In genomic region chr16:32462950-32463349, GRCm38 (mm10) we compare ENCODE assay signal across 38 mouse cellular contexts. TPM values are rescaled to one million over a fixed set of nuclear protein-coding genes. Genes with fewer than 3 reads are reported as not detected.
A peak's percentile ranks its signal among the peaks of the same experiment; 100 is the strongest.
DNase-seq lines count a peak whose midpoint lies in the region; ATAC-seq and TF ChIP-seq lines count a peak whose summit lies in the region.
"Had no signal": no experiment of that assay in that cellular context is flagged by ENCODE, and none has a peak within 500 bp of the region (broad histone marks: within the 10 kb centered on the region; RNA-seq: fewer than 3 reads in every experiment).

No protein-coding gene starts in this region.

- no peak overlapping the region for H3K9ac ChIP-seq in heart, embryonic 11.5 days (ENCODE audit: low read depth, low read length)
- H3K9ac ChIP-seq in heart, embryonic 16.5 days (ENCODE audit: low read length) = no peak overlapping the region
- H3K9ac ChIP-seq in intestine, postnatal 0 days (ENCODE audit: low read depth, low read length) = no peak overlapping the region
- no peak overlapping the region for H3K9ac ChIP-seq in stomach, postnatal 0 days (ENCODE audit: low read length)
- H3K9ac ChIP-seq in neural tube, embryonic 15.5 days (replicated peaks) = no peak overlapping the region
- H3K9ac ChIP-seq: limb, embryonic 13.5 days; neural tube, embryonic 13.5 days had no signal

- intact Hi-C loops in heart, postnatal 25 days (cut with DNase I) = no loop called here

- no peak overlapping the region for H3K4me3 ChIP-seq in heart, embryonic 11.5 days (ENCODE audit: low read depth, low read length)
- H3K4me3 ChIP-seq in heart, embryonic 16.5 days (ENCODE audit: low read length) = no peak overlapping the region
- H3K4me3 ChIP-seq in intestine, postnatal 0 days (ENCODE audit: low read depth, low read length) = no peak overlapping the region
- no peak overlapping the region for H3K4me3 ChIP-seq in stomach, postnatal 0 days (ENCODE audit: low read depth, low read length)
- H3K4me3 ChIP-seq in neural tube, embryonic 15.5 days (replicated peaks) = no peak overlapping the region
- H3K4me3 ChIP-seq: erythroblast, embryonic 14.5 days; gastrocnemius, adult 2 months; hindbrain, embryonic 10.5 days; left cerebral cortex, adult 2 months; limb, embryonic 13.5 days; neural tube, embryonic 13.5 days had no signal

- H3K27me3 ChIP-seq in heart, embryonic 11.5 days (ENCODE audit: control insufficient read depth, insufficient read depth, low read length) = no peaks in the 10 kb centered on the region
- H3K27me3 ChIP-seq in heart, embryonic 16.5 days (ENCODE audit: control insufficient read depth, insufficient read depth, low read length) = no peaks in the 10 kb centered on the region
- H3K27me3 ChIP-seq in intestine, postnatal 0 days (replicated peaks; ENCODE audit: control insufficient read depth, insufficient read depth, low read length) = no peaks in the 10 kb centered on the region
- no peaks in the 10 kb centered on the region for H3K27me3 ChIP-seq in stomach, postnatal 0 days (ENCODE audit: control insufficient read depth, insufficient read depth, low read length)
- H3K27me3 ChIP-seq in neural tube, embryonic 15.5 days (replicated peaks) = no peaks in the 10 kb centered on the region
- H3K27me3 ChIP-seq: limb, embryonic 13.5 days; neural tube, embryonic 13.5 days had no signal

- WGBS in heart, embryonic 11.5 days (ENCODE audit: insufficient replicate concordance) = 88% methylated on average over 16 of the region's 16 CpGs
- WGBS in heart, embryonic 16.5 days = 83% methylated on average over 16 of the region's 16 CpGs
- WGBS in intestine, postnatal 0 days = 64% methylated on average over 16 of the region's 16 CpGs
- 95% methylated on average over 16 of the region's 16 CpGs for WGBS in stomach, postnatal 0 days
- 95% methylated on average over 16 of the region's 16 CpGs for WGBS in neural tube, embryonic 15.5 days

- no peak overlapping the region for H3K4me2 ChIP-seq in heart, embryonic 11.5 days
- H3K4me2 ChIP-seq in heart, embryonic 16.5 days (ENCODE audit: low read depth, low read length) = peak overlapping the region; percentile 11; the same call in 1 of the 2 replicates
- no peak overlapping the region for H3K4me2 ChIP-seq in intestine, postnatal 0 days (replicated peaks; ENCODE audit: low read depth)
- no peak overlapping the region for H3K4me2 ChIP-seq in stomach, postnatal 0 days (replicated peaks; ENCODE audit: low read depth)
- H3K4me2 ChIP-seq in neural tube, embryonic 15.5 days = no peak overlapping the region
- H3K4me2 ChIP-seq: limb, embryonic 13.5 days; liver, embryonic 11.5 days; midbrain, embryonic 11.5 days; neural tube, embryonic 13.5 days had no signal

- no peak for DNase-seq in heart, postnatal 25 days (ENCODE audit: low spot score)
- DNase-seq in heart, adult 18-20 months = no peak
- DNase-seq in stomach, postnatal 0 days (ENCODE audit: low spot score) = no peak
- DNase-seq in layer of hippocampus, adult 8-10 months (ENCODE audit: low spot score in 2 of 2) = no peak
- DNase-seq: adrenal gland, postnatal 14 days; cerebellum, adult 11 months; cerebellum, postnatal 10 days; gastrocnemius, adult 2 months; gastrocnemius, postnatal 36 days; kidney, adult 11 months; kidney, postnatal 14 days; lung, postnatal 36 days; thymus, adult 18-20 months; thymus, postnatal 25 days had no signal

- no peak for ATAC-seq in heart, embryonic 11.5 days (replicated peaks; ENCODE audit: insufficient number of reproducible peaks, low FRiP score, low TSS enrichment)
- no peak for ATAC-seq in heart, embryonic 16.5 days (replicated peaks; ENCODE audit: extremely low read depth, insufficient read depth, low FRiP score)
- peak; percentile 50 for ATAC-seq in intestine, postnatal 0 days
- ATAC-seq in stomach, postnatal 0 days (ENCODE audit: low FRiP score, low TSS enrichment) = no peak
- ATAC-seq in neural tube, embryonic 15.5 days (ENCODE audit: low FRiP score) = no peak
- ATAC-seq: forebrain, embryonic 16.5 days; hindbrain, embryonic 16.5 days had no signal

- TF ChIP-seq CTCF in intestine, postnatal 0 days (IDR thresholded peaks at IDR 0.05; ENCODE audit: low read depth) = no peak
- no peak for TF ChIP-seq CTCF in stomach, postnatal 0 days (IDR thresholded peaks at IDR 0.05; ENCODE audit: low read depth)

- peak overlapping the region; percentile 84 for H3K27ac ChIP-seq in heart, embryonic 11.5 days (ENCODE audit: low read depth, low read length)
- peak overlapping the region; percentile 77 for H3K27ac ChIP-seq in heart, embryonic 16.5 days (ENCODE audit: low read length)
- H3K27ac ChIP-seq in intestine, postnatal 0 days (ENCODE audit: low read depth, low read length) = peak overlapping the region; percentile 63
- peak overlapping the region; percentile 65; the same call in 1 of the 2 replicates for H3K27ac ChIP-seq in stomach, postnatal 0 days (replicated peaks)
- no peak overlapping the region for H3K27ac ChIP-seq in neural tube, embryonic 15.5 days (replicated peaks)
- H3K27ac ChIP-seq: gastrocnemius, adult 2 months; hindbrain, embryonic 10.5 days; left cerebral cortex, adult 2 months; limb, embryonic 13.5 days; neural tube, embryonic 13.5 days had no signal

- no peaks in the 10 kb centered on the region for H3K9me3 ChIP-seq in heart, embryonic 11.5 days (replicated peaks; ENCODE audit: control insufficient read depth, low read length)
- no peaks in the 10 kb centered on the region for H3K9me3 ChIP-seq in heart, embryonic 16.5 days (replicated peaks; ENCODE audit: control insufficient read depth, low read length)
- no peaks in the 10 kb centered on the region for H3K9me3 ChIP-seq in intestine, postnatal 0 days (ENCODE audit: control insufficient read depth)
- H3K9me3 ChIP-seq in stomach, postnatal 0 days (ENCODE audit: control insufficient read depth, low read length) = no peaks in the 10 kb centered on the region
- H3K9me3 ChIP-seq in neural tube, embryonic 15.5 days (replicated peaks) = no peaks in the 10 kb centered on the region
- H3K9me3 ChIP-seq: hindbrain, embryonic 10.5 days; limb, embryonic 13.5 days; neural tube, embryonic 13.5 days had no signal

- TF ChIP-seq EP300 in stomach, postnatal 0 days (optimal IDR thresholded peaks at IDR 0.05) = no peak

- H3K36me3 ChIP-seq in heart, embryonic 11.5 days (ENCODE audit: control insufficient read depth, insufficient read depth, low read length) = peaks cover 11% of the 10 kb centered on the region
- H3K36me3 ChIP-seq in heart, embryonic 16.5 days (ENCODE audit: control insufficient read depth, insufficient read depth) = peaks cover 15% of the 10 kb centered on the region
- H3K36me3 ChIP-seq in intestine, postnatal 0 days (ENCODE audit: control insufficient read depth, insufficient read depth) = peaks cover 35% of the 10 kb centered on the region
- H3K36me3 ChIP-seq in stomach, postnatal 0 days (ENCODE audit: control insufficient read depth, insufficient read depth, low read length) = peaks cover 3% of the 10 kb centered on the region; the same call in 1 of the 2 replicates
- peaks cover 38% of the 10 kb centered on the region for H3K36me3 ChIP-seq in neural tube, embryonic 15.5 days

- peaks cover 14% of the 10 kb centered on the region; the same call in 1 of the 2 replicates for H3K4me1 ChIP-seq in heart, embryonic 11.5 days (ENCODE audit: control insufficient read depth, insufficient read depth, low read length)
- H3K4me1 ChIP-seq in heart, embryonic 16.5 days (ENCODE audit: control insufficient read depth, insufficient read depth, low read length) = peaks cover 8% of the 10 kb centered on the region
- H3K4me1 ChIP-seq in intestine, postnatal 0 days (replicated peaks; ENCODE audit: control insufficient read depth, insufficient read depth, low read length) = no peaks in the 10 kb centered on the region
- no peaks in the 10 kb centered on the region for H3K4me1 ChIP-seq in stomach, postnatal 0 days (replicated peaks; ENCODE audit: control insufficient read depth, insufficient read depth)
- H3K4me1 ChIP-seq in neural tube, embryonic 15.5 days = no peaks in the 10 kb centered on the region
- H3K4me1 ChIP-seq: hindbrain, embryonic 10.5 days; limb, embryonic 13.5 days; neural tube, embryonic 13.5 days had no signal

RNA-seq across cellular contexts. Expression of gene Slc51a, which starts 24.7 kb away (rescaled TPM):
- polyA plus RNA-seq in heart, embryonic 11.5 days (2014; fragmentation: Nextera tagmentation; extraction: Ambion mirVana) = 3.2 and 3.8 TPM in 2 replicates
- under 1 TPM; 0.75 to 0.95 TPM for total RNA-seq in heart, postnatal 25 days (2021)
- polyA plus RNA-seq in heart, embryonic 16.5 days (2015; fragmentation: Nextera tagmentation; extraction: Ambion mirVana) = 0.59 and 2.4 TPM in 2 replicates
- total RNA-seq in heart, adult 18-20 months (2021) = under 1 TPM; 0.32 to 0.85 TPM
- polyA plus RNA-seq in intestine, postnatal 0 days (2015; fragmentation: Nextera tagmentation; extraction: Ambion mirVana) = 292 and 346 TPM in 2 replicates
- 2.7 and 3.1 TPM in 2 replicates for polyA plus RNA-seq in stomach, postnatal 0 days (2015; fragmentation: Nextera tagmentation; extraction: Ambion mirVana)
- total RNA-seq in layer of hippocampus, adult 8-10 months (2022) = not detected
- polyA plus RNA-seq in neural tube, embryonic 15.5 days (2015; fragmentation: Nextera tagmentation; extraction: Ambion mirVana) = 0.13 and 7.8 TPM in 2 replicates
- total RNA-seq: adrenal gland, postnatal 14 days; common myeloid progenitor, adult 5-6 weeks; gastrocnemius, adult 2 months; gastrocnemius, postnatal 36 days; layer of hippocampus, postnatal 14 days; left cerebral cortex, adult 2 months; left cerebral cortex, postnatal 36 days; megakaryocyte, adult 5-6 weeks; midbrain, postnatal 0 days had no signal
- polyA plus RNA-seq: erythroblast, embryonic 14.5 days; hindbrain, embryonic 16.5 days; neural tube, embryonic 13.5 days had no signal

RNA-seq across cellular contexts. Expression of gene Pcyt1a, which starts 32.2 kb away (rescaled TPM):
- 38.0 and 41.8 TPM in 2 replicates for polyA plus RNA-seq in heart, embryonic 11.5 days (2014; fragmentation: Nextera tagmentation; extraction: Ambion mirVana)
- 100 to 1,000 TPM; 122 to 126 TPM for total RNA-seq in heart, postnatal 25 days (2021)
- polyA plus RNA-seq in heart, embryonic 16.5 days (2015; fragmentation: Nextera tagmentation; extraction: Ambion mirVana) = 38.8 and 42.3 TPM in 2 replicates
- total RNA-seq in heart, adult 18-20 months (2021) = 100 to 1,000 TPM; 121 to 128 TPM
- polyA plus RNA-seq in intestine, postnatal 0 days (2015; fragmentation: Nextera tagmentation; extraction: Ambion mirVana) = 114 and 120 TPM in 2 replicates
- polyA plus RNA-seq in stomach, postnatal 0 days (2015; fragmentation: Nextera tagmentation; extraction: Ambion mirVana) = 30.8 and 38.6 TPM in 2 replicates
- 10 to 100 TPM; 33.8 to 40.1 (median 35.6) TPM for total RNA-seq in layer of hippocampus, adult 8-10 months (2022)
- 44.2 and 46.0 TPM in 2 replicates for polyA plus RNA-seq in neural tube, embryonic 15.5 days (2015; fragmentation: Nextera tagmentation; extraction: Ambion mirVana)

RNA-seq across cellular contexts. Expression of gene Zdhhc19, which starts 33.1 kb away (rescaled TPM):
- polyA plus RNA-seq in heart, embryonic 11.5 days (2014; fragmentation: Nextera tagmentation; extraction: Ambion mirVana) = 0.27 TPM in 1 of 2 replicates, not detected in the other
- not detected for total RNA-seq in heart, postnatal 25 days (2021)
- polyA plus RNA-seq in heart, embryonic 16.5 days (2015; fragmentation: Nextera tagmentation; extraction: Ambion mirVana) = not detected in 2 replicates
- total RNA-seq in heart, adult 18-20 months (2021) = not detected
- 3.8 and 4.7 TPM in 2 replicates for polyA plus RNA-seq in intestine, postnatal 0 days (2015; fragmentation: Nextera tagmentation; extraction: Ambion mirVana)
- not detected in 2 replicates for polyA plus RNA-seq in stomach, postnatal 0 days (2015; fragmentation: Nextera tagmentation; extraction: Ambion mirVana)
- under 1 TPM in 1 of 4 experiments, not detected in 3; 0.27 TPM for total RNA-seq in layer of hippocampus, adult 8-10 months (2022)
- 0.20 TPM in 1 of 2 replicates, not detected in the other for polyA plus RNA-seq in neural tube, embryonic 15.5 days (2015; fragmentation: Nextera tagmentation; extraction: Ambion mirVana)
- total RNA-seq: adrenal gland, postnatal 14 days; common myeloid progenitor, adult 5-6 weeks; gastrocnemius, adult 2 months; gastrocnemius, postnatal 36 days; layer of hippocampus, postnatal 14 days; left cerebral cortex, adult 2 months; left cerebral cortex, postnatal 36 days; midbrain, postnatal 0 days had no signal
- polyA plus RNA-seq: embryonic facial prominence, embryonic 14.5 days; erythroblast, embryonic 14.5 days; forebrain, embryonic 11.5 days; forebrain, embryonic 16.5 days; hindbrain, embryonic 10.5 days; hindbrain, embryonic 16.5 days; kidney, embryonic 14.5 days; limb, embryonic 13.5 days; liver, embryonic 11.5 days; liver, embryonic 16.5 days; lung, embryonic 16.5 days; midbrain, embryonic 11.5 days; neural tube, embryonic 13.5 days; stomach, embryonic 14.5 days had no signal

RNA-seq across cellular contexts. Expression of gene Tctex1d2, which starts 43.4 kb away (rescaled TPM):
- polyA plus RNA-seq in heart, embryonic 11.5 days (2014; fragmentation: Nextera tagmentation; extraction: Ambion mirVana) = 25.4 and 26.0 TPM in 2 replicates
- 1 to 10 TPM; 7.4 to 8.0 TPM for total RNA-seq in heart, postnatal 25 days (2021)
- 21.3 and 22.8 TPM in 2 replicates for polyA plus RNA-seq in heart, embryonic 16.5 days (2015; fragmentation: Nextera tagmentation; extraction: Ambion mirVana)
- 1 to 10 TPM; 5.1 to 6.8 TPM for total RNA-seq in heart, adult 18-20 months (2021)
- 29.4 and 30.2 TPM in 2 replicates for polyA plus RNA-seq in intestine, postnatal 0 days (2015; fragmentation: Nextera tagmentation; extraction: Ambion mirVana)
- polyA plus RNA-seq in stomach, postnatal 0 days (2015; fragmentation: Nextera tagmentation; extraction: Ambion mirVana) = 24.3 and 26.3 TPM in 2 replicates
- total RNA-seq in layer of hippocampus, adult 8-10 months (2022) = 10 to 100 TPM; 12.5 to 17.4 (median 16.3) TPM
- 39.6 and 41.5 TPM in 2 replicates for polyA plus RNA-seq in neural tube, embryonic 15.5 days (2015; fragmentation: Nextera tagmentation; extraction: Ambion mirVana)
- polyA plus RNA-seq: erythroblast, embryonic 14.5 days had no signal

Comparison
In these comparisons a context has a peak if more than half of its experiments do, and no peak if none do; other contexts are left out.
1. RNA of gene Slc51a, which starts 24.7 kb away (polyA plus RNA-seq): 292 to 346 TPM in intestine, postnatal 0 days; 3.2 to 3.8 TPM in heart, embryonic 11.5 days, 2.7 to 3.1 TPM in stomach, postnatal 0 days, 0.59 to 2.4 TPM in heart, embryonic 16.5 days and 0.13 to 7.8 TPM in neural tube, embryonic 15.5 days; every median in the first group is over 10 times any median in the second.